In the genomic region with DNA sequence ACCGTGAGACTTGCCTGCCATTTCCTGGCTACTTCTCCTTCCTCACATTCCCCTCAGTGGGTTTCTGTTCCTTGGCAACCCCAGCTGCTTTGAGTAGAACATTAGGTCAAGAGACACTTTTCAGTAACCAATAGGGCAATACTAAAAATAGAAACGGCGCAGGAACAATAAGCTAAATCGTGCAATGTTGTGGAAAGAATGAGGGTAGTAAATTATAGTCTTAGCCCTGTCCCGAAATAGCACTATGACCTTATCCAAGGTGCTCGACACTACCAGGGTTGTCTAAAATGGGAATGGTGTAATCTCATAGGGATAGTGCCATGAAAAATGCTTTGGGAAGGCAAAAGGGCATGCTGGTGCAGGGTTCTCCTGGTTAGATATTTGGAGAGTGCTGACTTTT, we compare ENCODE assay signal across 18 mouse cellular contexts.
DNase-seq lines count a peak whose midpoint lies in the region; ATAC-seq lines count a peak whose summit lies in the region.
"Had no signal": no experiment of that assay in that cellular context is flagged by ENCODE, and none has a peak within 500 bp of the region (broad histone marks: within the 10 kb centered on the region; RNA-seq: fewer than 3 reads in every experiment).

No protein-coding gene starts in this region.

- no peak for DNase-seq in heart, embryonic 10.5 days (ENCODE audit: low spot score)
- DNase-seq in heart, postnatal 36 days = no peak
- DNase-seq in neural tube, embryonic 11.5 days (ENCODE audit: low spot score) = peak; percentile 27
- no peak for DNase-seq in testis, postnatal 14 days (ENCODE audit: low spot score)
- no peak for DNase-seq in adrenal gland, postnatal 4 days (ENCODE audit: low spot score in 2 of 2)
- DNase-seq: adrenal gland, adult 2 months; cerebellum, adult 11 months; cerebellum, postnatal 10 days; forebrain, postnatal 0 days; lung, embryonic 14.5 days; lung, postnatal 4 days; right cerebral cortex, adult 18-20 months; thymus, postnatal 25 days had no signal

- intact Hi-C loops in heart, postnatal 36 days (cut with DNase I) = no loop called here

- H3K4me2 ChIP-seq in neural tube, embryonic 11.5 days (ENCODE audit: low read depth) = no peak overlapping the region
- no peak overlapping the region for H3K4me2 ChIP-seq in neural tube, embryonic 15.5 days
- no peak overlapping the region for H3K4me2 ChIP-seq in heart, embryonic 15.5 days
- H3K4me2 ChIP-seq: limb, embryonic 13.5 days; liver, embryonic 13.5 days; lung, embryonic 14.5 days had no signal

- H3K9ac ChIP-seq in neural tube, embryonic 11.5 days (ENCODE audit: low read length) = no peak overlapping the region
- no peak overlapping the region for H3K9ac ChIP-seq in neural tube, embryonic 15.5 days (replicated peaks)
- H3K9ac ChIP-seq in heart, embryonic 15.5 days = no peak overlapping the region
- H3K9ac ChIP-seq: forebrain, postnatal 0 days; limb, embryonic 13.5 days; liver, embryonic 13.5 days; lung, embryonic 14.5 days had no signal

- WGBS in heart, embryonic 10.5 days = 43% methylated on average over 6 of the region's 6 CpGs
- WGBS in neural tube, embryonic 11.5 days = 39% methylated on average over 6 of the region's 6 CpGs
- WGBS in neural tube, embryonic 15.5 days = 19% methylated on average over 6 of the region's 6 CpGs
- 35% methylated on average over 6 of the region's 6 CpGs for whole genome bisulfite sequencing in heart, embryonic 15.5 days

- no peaks in the 10 kb centered on the region for H3K36me3 ChIP-seq in heart, embryonic 10.5 days
- H3K36me3 ChIP-seq in neural tube, embryonic 11.5 days (ENCODE audit: control insufficient read depth, insufficient read depth, low read length) = no peaks in the 10 kb centered on the region
- no peaks in the 10 kb centered on the region for H3K36me3 ChIP-seq in neural tube, embryonic 15.5 days
- no peaks in the 10 kb centered on the region for H3K36me3 ChIP-seq in heart, embryonic 15.5 days
- H3K36me3 ChIP-seq: forebrain, embryonic 10.5 days; limb, embryonic 13.5 days; liver, embryonic 13.5 days had no signal

- no peaks in the 10 kb centered on the region for H3K27me3 ChIP-seq in heart, embryonic 10.5 days (ENCODE audit: insufficient read depth, poor library complexity, severe bottlenecking)
- no peaks in the 10 kb centered on the region for H3K27me3 ChIP-seq in neural tube, embryonic 11.5 days (ENCODE audit: control insufficient read depth, insufficient read depth, low read length)
- no peaks in the 10 kb centered on the region for H3K27me3 ChIP-seq in neural tube, embryonic 15.5 days (replicated peaks)
- no peaks in the 10 kb centered on the region for H3K27me3 ChIP-seq in heart, embryonic 15.5 days
- H3K27me3 ChIP-seq: limb, embryonic 13.5 days; liver, embryonic 13.5 days had no signal

- peaks cover 58% of the 10 kb centered on the region for H3K4me1 ChIP-seq in heart, embryonic 10.5 days
- peaks cover 4% of the 10 kb centered on the region; the same call in 1 of the 2 replicates for H3K4me1 ChIP-seq in neural tube, embryonic 11.5 days (ENCODE audit: control insufficient read depth, insufficient read depth, low read length)
- 0 out of 2 replicates have a peak, but pooled peaks cover 11% of the 10 kb centered on the region for H3K4me1 ChIP-seq in neural tube, embryonic 15.5 days
- peaks cover 43% of the 10 kb centered on the region for H3K4me1 ChIP-seq in heart, embryonic 15.5 days (replicated peaks)

- H3K4me3 ChIP-seq in heart, embryonic 10.5 days = no peak overlapping the region
- H3K4me3 ChIP-seq in neural tube, embryonic 11.5 days (ENCODE audit: low read depth, low read length) = no peak overlapping the region
- no peak overlapping the region for H3K4me3 ChIP-seq in neural tube, embryonic 15.5 days (replicated peaks)
- no peak overlapping the region for H3K4me3 ChIP-seq in heart, embryonic 15.5 days
- H3K4me3 ChIP-seq: forebrain, embryonic 10.5 days; limb, embryonic 13.5 days; liver, embryonic 13.5 days had no signal

- ATAC-seq in neural tube, embryonic 11.5 days (ENCODE audit: insufficient read depth, low FRiP score, low TSS enrichment) = no peak
- no peak for ATAC-seq in neural tube, embryonic 15.5 days (ENCODE audit: low FRiP score)
- ATAC-seq in heart, embryonic 15.5 days (replicated peaks; ENCODE audit: insufficient number of reproducible peaks, insufficient read depth, low FRiP score, low read depth) = peak; percentile 67; the same call in 1 of the 2 replicates
- ATAC-seq: forebrain, postnatal 0 days had no signal

- H3K27ac ChIP-seq in heart, embryonic 10.5 days = peak overlapping the region; percentile 77
- H3K27ac ChIP-seq in neural tube, embryonic 11.5 days (ENCODE audit: low read depth, low read length) = no peak overlapping the region
- no peak overlapping the region for H3K27ac ChIP-seq in neural tube, embryonic 15.5 days (replicated peaks)
- peak overlapping the region; percentile 79 for H3K27ac ChIP-seq in heart, embryonic 15.5 days
- H3K27ac ChIP-seq: forebrain, embryonic 10.5 days; limb, embryonic 13.5 days; liver, embryonic 13.5 days had no signal

- H3K9me3 ChIP-seq in heart, embryonic 10.5 days = no peaks in the 10 kb centered on the region
- H3K9me3 ChIP-seq in neural tube, embryonic 11.5 days (ENCODE audit: control insufficient read depth, low read length) = no peaks in the 10 kb centered on the region
- no peaks in the 10 kb centered on the region for H3K9me3 ChIP-seq in neural tube, embryonic 15.5 days (replicated peaks)
- no peaks in the 10 kb centered on the region for H3K9me3 ChIP-seq in heart, embryonic 15.5 days (replicated peaks)
- H3K9me3 ChIP-seq: forebrain, embryonic 10.5 days; limb, embryonic 13.5 days; liver, embryonic 13.5 days had no signal

Comparison
In these comparisons a context has a peak if more than half of its experiments do, and no peak if none do; other contexts are left out.
1. H3K27ac ChIP-seq: peak in heart, embryonic 10.5 days (single experiment) and heart, embryonic 15.5 days (single experiment); none in neural tube, embryonic 11.5 days (single experiment) and neural tube, embryonic 15.5 days (single experiment).